Mouse (Mus musculus) MEL (cell line): ENCODE results near the gene Megf9. TPM values are rescaled to one million over a fixed set of nuclear protein-coding genes. Genes with fewer than 3 reads are reported as not detected.

Source experiments
- DNase-seq: peaks from one replicate; pipeline ENCODE4 v3.0.0; 2011; ENCODE audit warnings: low read depth, low spot score
- H3K27ac ChIP-seq: 2 replicates; pipeline ENCODE4 v1.5.1; 2012; ENCODE audit warnings: low read depth, mild to moderate bottlenecking, control low read depth, low read length, moderate library complexity; ENCODE audit not compliant: control insufficient read depth
- H3K27me3 ChIP-seq, 2 experiments: fragments of 150-350 bp in 1 of 2; sonication (generic) in 1 of 2; 2 replicates each; pipeline ENCODE4 v1.6.1; 2012; ENCODE audit warnings: low read length in 2 of 2, mild to moderate bottlenecking in 2 of 2, improper control_type of control experiment in 1 of 2, moderate library complexity in 1 of 2; ENCODE audit not compliant: insufficient read depth in 2 of 2, control insufficient read depth in 1 of 2
- H3K36me3 ChIP-seq, 2 experiments: 2 replicates each; pipeline ENCODE4 v1.6.1; 2012 to 2014; ENCODE audit warnings: low read length in 2 of 2, improper control_type of control experiment in 1 of 2, inconsistent platforms in 1 of 2, mild to moderate bottlenecking in 1 of 2; ENCODE audit not compliant: insufficient read depth in 2 of 2, control insufficient read depth in 1 of 2
- H3K4me1 ChIP-seq, 2 experiments: fragments of 150-350 bp in 1 of 2; sonication (generic) in 1 of 2; 2 replicates each; pipeline ENCODE4 v1.6.1; 2012; ENCODE audit warnings: low read length in 2 of 2, improper control_type of control experiment in 1 of 2, mild to moderate bottlenecking in 1 of 2; ENCODE audit not compliant: insufficient read depth in 2 of 2, control insufficient read depth in 1 of 2
- H3K4me3 ChIP-seq, 2 experiments: fragments of 150-350 bp in 1 of 2; sonication (generic) in 1 of 2; 2 replicates each; pipeline ENCODE4 v1.5.1; 2012; ENCODE audit warnings: low read depth in 2 of 2, low read length in 2 of 2, mild to moderate bottlenecking in 2 of 2, moderate library complexity in 2 of 2, control low read depth in 1 of 2, improper control_type of control experiment in 1 of 2; ENCODE audit not compliant: control insufficient read depth in 1 of 2, insufficient read depth in 1 of 2
- H3K79me2 ChIP-seq: 2 replicates; pipeline ENCODE4 v1.6.1; 2012; ENCODE audit warnings: mild to moderate bottlenecking, low read length, moderate library complexity; ENCODE audit not compliant: control insufficient read depth, poor library complexity, insufficient read depth
- H3K9ac ChIP-seq: 2 replicates; pipeline ENCODE4 v1.6.1; 2012; ENCODE audit warnings: low read depth, mild to moderate bottlenecking, control low read depth, low read length, moderate library complexity; ENCODE audit not compliant: control insufficient read depth, poor library complexity, severe bottlenecking
- H3K9me3 ChIP-seq: fragments of 150-350 bp; sonication (generic); replicated peaks from 2 replicates; pipeline ENCODE4 v1.6.1; 2012; ENCODE audit warnings: mild to moderate bottlenecking, low read length, improper control_type of control experiment, moderate library complexity; ENCODE audit not compliant: insufficient read depth
- EP300 ChIP-seq, 2 experiments: IDR thresholded peaks; 2 replicates each; pipeline ENCODE4 v1.6.1; 2011; ENCODE audit warnings: improper control_type of control experiment in 2 of 2, low read length in 2 of 2, low read depth in 1 of 2, mild to moderate bottlenecking in 1 of 2
- ETS1 ChIP-seq: IDR thresholded peaks from 2 replicates; pipeline ENCODE4 v1.6.1; 2012; ENCODE audit warnings: low read depth, mild to moderate bottlenecking, inconsistent platforms, low read length, improper control_type of control experiment, moderate library complexity
- GABPA ChIP-seq: IDR thresholded peaks from 2 replicates; pipeline ENCODE4 v1.6.1; 2012; ENCODE audit warnings: low read depth, mild to moderate bottlenecking, inconsistent platforms, low read length, improper control_type of control experiment, moderate library complexity
- GATA1 ChIP-seq: IDR thresholded peaks from 2 replicates; pipeline ENCODE4 v1.6.1; 2011; ENCODE audit warnings: low read depth, low read length, improper control_type of control experiment
- KAT2A ChIP-seq: conservative IDR thresholded peaks from 2 replicates; pipeline ENCODE4 v1.6.1; 2012; ENCODE audit warnings: low read depth, low read length, improper control_type of control experiment, inconsistent platforms
- MXI1 ChIP-seq: IDR thresholded peaks from 2 replicates; pipeline ENCODE4 v1.6.1; 2011; ENCODE audit warnings: mild to moderate bottlenecking, low read depth, low read length, improper control_type of control experiment
- MYB ChIP-seq: IDR thresholded peaks from 2 replicates; pipeline ENCODE4 v1.6.1; 2011; ENCODE audit warnings: mild to moderate bottlenecking, low read depth, low read length, improper control_type of control experiment
- RCOR1 ChIP-seq: IDR thresholded peaks from 2 replicates; pipeline ENCODE4 v1.6.1; 2012; ENCODE audit warnings: low read depth, mild to moderate bottlenecking, inconsistent platforms, low read length, improper control_type of control experiment
- SIN3A ChIP-seq: IDR thresholded peaks from 2 replicates; pipeline ENCODE4 v1.6.1; 2012; ENCODE audit warnings: low read length, improper control_type of control experiment, inconsistent platforms
- TAL1 ChIP-seq: IDR thresholded peaks from 2 replicates; pipeline ENCODE4 v1.6.1; 2012; ENCODE audit warnings: mild to moderate bottlenecking, inconsistent platforms, low read length, moderate library complexity, mixed read lengths
- polyA plus RNA-seq, 2 experiments: library from polyadenylated mRNA; stranded (reverse) in 1 of 2; unstranded in 1 of 2; fragments of >175 nt in 1 of 2; fragments of >200 nt in 1 of 2; gene quantifications; 2 replicates each; pipeline versions ENCODE4 v1.2.1 to v1.2.4; 2012; ENCODE audit warnings: low replicate concordance in 2 of 2, low read depth in 1 of 2; ENCODE audit not compliant: insufficient read length in 2 of 2, insufficient read depth in 1 of 2, missing spikeins in 1 of 2
- total RNA-seq: library from RNA; depleted of rRNA; stranded (reverse); fragments of 300-350 nt; gene quantifications from 2 replicates; pipeline ENCODE4 v1.2.3, GENCODE M21; 2012

Megf9 gene
- total and polyA plus RNA-seq, 3 experiments: 2.1 to 3.2 TPM; not detected in 1

- no peak overlapping the region for H3K27ac ChIP-seq
- H3K4me3 ChIP-seq: no peak overlapping the region
- TF ChIP-seq RCOR1 (no peak), ETS1 (no peak)
- H3K79me2 ChIP-seq: no peaks in the 10 kb centered on the region
- H3K9ac ChIP-seq: no peak overlapping the region
- peaks cover 0 to 11% of the 10 kb centered on the region in 2 experiments; a peak in 2 of 4 replicates for H3K36me3 ChIP-seq
- no peaks in the 10 kb centered on the region for H3K27me3 ChIP-seq
- no peaks in the 10 kb centered on the region for H3K9me3 ChIP-seq
- H3K4me1 ChIP-seq: peaks cover 6 to 7% of the 10 kb centered on the region in 2 experiments; a peak in 3 of 4 replicates
- DNase-seq: no peak
These were observed 25.2 kb downstream of the Megf9 start for GRCm38 (mm10) chr4:70509565-70509964.

- Histone ChIP-seq H3K9ac (no peak overlapping the region), H3K36me3 (peaks cover 0 to 11% of the 10 kb centered on the region in 2 experiments; a peak in 2 of 4 replicates)
These were observed 26.6 kb downstream of the Megf9 start for GRCm38 (mm10) chr4:70508207-70508606.

GRCm38 (mm10) chr4:70505951-70506350 is 28.8 kb downstream of the Megf9 start:
- no peak for TF ChIP-seq MYB
- TF ChIP-seq GABPA: peak; percentile 67
- Histone ChIP-seq H3K4me3 (no peak overlapping the region), H3K9me3 (no peaks in the 10 kb centered on the region), H3K27ac (no peak overlapping the region), H3K27me3 (no peaks in the 10 kb centered on the region), H3K9ac (no peak overlapping the region), H3K36me3 (peaks cover 0 to 11% of the 10 kb centered on the region in 2 experiments; a peak in 2 of 4 replicates), H3K79me2 (no peaks in the 10 kb centered on the region), H3K4me1 (peaks cover 6 to 7% of the 10 kb centered on the region in 2 experiments; a peak in 3 of 4 replicates)
- peak; percentile 16 for DNase-seq

More at GRCm38 (mm10) chr4:70508207-70508606, 26.6 kb downstream of the Megf9 start:
- no peak overlapping the region for H3K27ac ChIP-seq
- H3K27me3 ChIP-seq: no peaks in the 10 kb centered on the region
- TF ChIP-seq RCOR1 (peak; percentile 63; the same call in 1 of the 2 replicates), TAL1 (no peak), KAT2A (no peak), EP300 (IDR thresholded peaks at IDR 0.05; ENCODE audit: low read depth in 1 of 2, low read length in 2 of 2) (peak in 1 of 2 experiments; percentile 68; a peak in 2 of 4 replicates), MXI1 (0 out of 2 replicates have a peak, but pooled peaks have one; percentile 18), GATA1 (0 out of 2 replicates have a peak, but pooled peaks have one; percentile 32), SIN3A (no peak)
- TF ChIP-seq, all 39 proteins: peak for 4
- Histone ChIP-seq H3K9me3 (no peaks in the 10 kb centered on the region), H3K4me1 (peaks cover 6 to 7% of the 10 kb centered on the region in 2 experiments; a peak in 3 of 4 replicates), H3K4me3 (no peak overlapping the region), H3K79me2 (no peaks in the 10 kb centered on the region)
- peak; percentile 61 for DNase-seq
